In the genomic region with DNA sequence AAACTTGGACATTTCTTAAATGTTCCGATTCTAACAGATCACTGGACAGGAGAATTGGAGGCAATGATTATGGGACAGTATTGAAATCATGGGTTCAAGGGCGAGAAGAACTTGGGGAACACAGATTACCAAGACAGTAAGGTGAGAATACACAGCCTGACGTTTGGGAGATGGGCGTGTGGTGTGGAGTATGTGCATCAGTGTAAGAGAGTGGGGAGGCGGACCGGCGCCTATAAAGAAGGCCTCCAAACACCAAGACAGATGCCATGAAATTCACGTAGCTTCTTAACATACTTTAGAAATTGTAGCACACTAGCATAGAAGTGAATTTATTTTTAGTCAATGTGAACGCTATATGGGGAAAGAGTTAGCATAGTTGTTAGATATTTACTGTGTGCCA, we compare ENCODE assay signal across 33 mouse cellular contexts.
"Had no signal": no experiment of that assay in that cellular context is flagged by ENCODE, and none has a peak within 500 bp of the region (broad histone marks: within the 10 kb centered on the region; RNA-seq: fewer than 3 reads in every experiment).

No protein-coding gene starts in this region.

- H3K27me3 ChIP-seq: heart, embryonic 13.5 days; heart, embryonic 15.5 days; hindbrain, embryonic 12.5 days; hindbrain, embryonic 13.5 days; hindbrain, embryonic 15.5 days; intestine, embryonic 15.5 days; kidney, embryonic 15.5 days had no signal

- H3K9me3 ChIP-seq: heart, embryonic 13.5 days; heart, embryonic 15.5 days; hindbrain, embryonic 10.5 days; hindbrain, embryonic 12.5 days; hindbrain, embryonic 13.5 days; hindbrain, embryonic 15.5 days; intestine, embryonic 15.5 days; kidney, embryonic 15.5 days had no signal

- DNase-seq: heart, postnatal 10 days; heart, postnatal 14 days; heart, postnatal 36 days; heart, postnatal 4 days; kidney, adult 11 months; kidney, adult 18-20 months; kidney, adult 2 months; kidney, adult 8-10 months; kidney, adult 9 months; kidney, postnatal 10 days; kidney, postnatal 14 days; kidney, postnatal 25 days; kidney, postnatal 36 days; kidney, postnatal 4 days; layer of hippocampus, adult 9-11 months; layer of hippocampus, postnatal 36 days had no signal

- H3K4me2 ChIP-seq: heart, embryonic 13.5 days; heart, embryonic 15.5 days; hindbrain, embryonic 12.5 days; hindbrain, embryonic 13.5 days; hindbrain, embryonic 14.5 days; hindbrain, embryonic 15.5 days; intestine, embryonic 15.5 days; kidney, embryonic 15.5 days had no signal

- H3K27ac ChIP-seq: heart, embryonic 13.5 days; heart, embryonic 15.5 days; hindbrain, embryonic 10.5 days; hindbrain, embryonic 12.5 days; hindbrain, embryonic 13.5 days; hindbrain, embryonic 14.5 days; hindbrain, embryonic 15.5 days; hindbrain, postnatal 0 days; intestine, embryonic 15.5 days; kidney, embryonic 15.5 days; kidney, postnatal 0 days; layer of hippocampus, adult 2 months; left cerebral cortex, adult 2 months had no signal

- H3K9ac ChIP-seq: heart, embryonic 13.5 days; heart, embryonic 15.5 days; hindbrain, embryonic 12.5 days; hindbrain, embryonic 13.5 days; hindbrain, embryonic 14.5 days; hindbrain, embryonic 15.5 days; intestine, embryonic 15.5 days; kidney, embryonic 15.5 days had no signal

- H3K4me3 ChIP-seq: heart, embryonic 13.5 days; heart, embryonic 15.5 days; hindbrain, embryonic 10.5 days; hindbrain, embryonic 12.5 days; hindbrain, embryonic 13.5 days; hindbrain, embryonic 15.5 days; intestine, embryonic 15.5 days; kidney, embryonic 15.5 days; layer of hippocampus, adult 2 months; left cerebral cortex, adult 2 months had no signal

- H3K36me3 ChIP-seq: heart, embryonic 13.5 days; heart, embryonic 15.5 days; hindbrain, embryonic 10.5 days; hindbrain, embryonic 12.5 days; hindbrain, embryonic 13.5 days; hindbrain, embryonic 15.5 days; intestine, embryonic 15.5 days; kidney, embryonic 15.5 days had no signal

- H3K4me1 ChIP-seq: heart, embryonic 15.5 days; hindbrain, embryonic 10.5 days; hindbrain, embryonic 12.5 days; hindbrain, embryonic 15.5 days; intestine, embryonic 15.5 days; kidney, embryonic 15.5 days had no signal

- ATAC-seq: hindbrain, embryonic 16.5 days; hindbrain, postnatal 0 days; inflammation-experienced regulatory T-cells, adult 6 months; intestine, embryonic 15.5 days; intestine, embryonic 16.5 days; intestine, postnatal 0 days had no signal
